Mouse (Mus musculus) testis, adult 2 months (tissue): ENCODE measurements around the gene Dmap1.
A peak's percentile ranks its signal among the peaks of the same experiment; 100 is the strongest.

Source experiments
- CTCF ChIP-seq: fragments of 200-500 bp; IDR thresholded peaks from 2 replicates; pipeline ENCODE4 v1.5.1; 2012; ENCODE audit warnings: low read depth, mild to moderate bottlenecking, inconsistent platforms, low read length, moderate library complexity; ENCODE audit not compliant: control insufficient read depth, insufficient read depth, insufficient replicate concordance
- POLR2A ChIP-seq: fragments of 200-500 bp; IDR thresholded peaks from 2 replicates; pipeline ENCODE4 v1.6.1; 2012; ENCODE audit warnings: low read depth, mild to moderate bottlenecking, inconsistent platforms, low read length, moderate library complexity; ENCODE audit not compliant: control insufficient read depth

- TF ChIP-seq CTCF, result peak; percentile 17; the same call in 1 of the 2 replicates
- TF ChIP-seq POLR2A, result no peak
Measured at GRCm38 (mm10) chr4:117705361-117705760, 23.3 kb upstream of the Dmap1 start.
